Mouse (Mus musculus) fibroblast of lung, adult 2 months (primary cell): ENCODE measurements at regions not wholly inside any gene's neighbourhood (a gene's known extent, or its start where the extent isn't known, plus 50 kb on each side); places are given as distances from the start of the nearest gene placed in this dataset.
"Not testable (repeated sequence)": the region's sequence is repeated elsewhere in the genome, so short reads cannot be mapped to it uniquely, and the experiment has no call there.

Source experiments
- DNase-seq: peaks from one replicate; pipeline ENCODE4 v3.0.0-alpha.2; 2011; ENCODE audit warnings: low read depth

DNA sequence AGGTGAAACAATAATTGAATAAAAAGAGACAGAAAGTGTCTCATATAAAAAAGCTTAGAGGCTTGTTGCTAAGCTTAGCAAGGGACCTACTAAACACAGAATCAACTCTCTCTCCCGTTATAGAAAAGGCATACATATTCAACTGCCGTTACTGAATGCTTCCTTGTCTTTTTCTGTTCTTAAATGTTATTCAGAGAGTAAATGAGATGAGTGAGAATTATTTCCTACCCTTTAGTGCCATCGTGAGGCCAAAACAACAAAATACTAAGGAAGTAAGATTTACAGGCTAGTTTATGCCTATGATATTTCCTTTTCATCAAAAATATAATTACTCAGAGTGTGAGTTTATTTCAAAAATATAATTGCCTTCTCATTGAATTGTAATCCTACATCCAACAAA, 686.6 kb upstream of the 1700008P02Rik start:
- peak; percentile 13 for DNase-seq

DNA sequence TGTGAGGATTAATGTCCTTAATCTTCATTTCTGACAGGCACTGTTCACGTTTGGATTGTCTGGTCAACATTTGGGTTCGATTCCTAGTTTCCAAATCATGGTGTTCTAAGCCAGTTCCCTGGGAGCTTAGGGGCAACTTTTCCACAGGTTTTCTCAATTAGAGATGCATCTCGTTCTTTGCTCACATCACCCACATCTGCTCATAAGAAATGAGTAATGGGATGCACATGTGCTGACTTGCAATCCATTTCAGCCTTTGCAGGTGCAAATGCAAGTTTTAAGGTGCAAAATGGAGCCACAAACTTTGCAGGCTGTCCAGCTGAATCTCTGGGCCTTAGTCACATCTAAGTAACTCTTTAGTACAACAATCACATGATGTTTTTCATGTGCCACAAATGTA, 678.3 kb upstream of the 1700008P02Rik start:
- DNase-seq = no peak

DNA sequence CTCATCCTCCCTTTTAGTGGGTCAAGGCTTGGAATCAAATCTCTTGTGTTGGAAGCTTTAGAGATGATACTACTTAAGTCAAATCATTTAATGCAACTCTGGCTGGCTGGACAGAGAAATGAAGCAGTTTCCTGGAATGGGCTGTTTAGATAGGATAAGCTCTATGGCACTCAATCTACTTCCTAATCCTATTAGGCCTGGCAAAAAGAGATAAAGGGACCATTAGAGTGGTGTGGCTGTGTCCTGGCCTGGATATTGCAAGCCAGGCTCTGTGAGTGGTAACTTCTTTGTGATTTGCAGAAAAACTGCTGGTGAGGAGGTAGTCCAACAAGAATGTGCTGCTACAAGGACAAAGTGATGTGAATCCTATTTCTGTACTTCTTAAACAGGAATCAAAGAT, 670.8 kb upstream of the 1700008P02Rik start:
- no peak for DNase-seq

DNA sequence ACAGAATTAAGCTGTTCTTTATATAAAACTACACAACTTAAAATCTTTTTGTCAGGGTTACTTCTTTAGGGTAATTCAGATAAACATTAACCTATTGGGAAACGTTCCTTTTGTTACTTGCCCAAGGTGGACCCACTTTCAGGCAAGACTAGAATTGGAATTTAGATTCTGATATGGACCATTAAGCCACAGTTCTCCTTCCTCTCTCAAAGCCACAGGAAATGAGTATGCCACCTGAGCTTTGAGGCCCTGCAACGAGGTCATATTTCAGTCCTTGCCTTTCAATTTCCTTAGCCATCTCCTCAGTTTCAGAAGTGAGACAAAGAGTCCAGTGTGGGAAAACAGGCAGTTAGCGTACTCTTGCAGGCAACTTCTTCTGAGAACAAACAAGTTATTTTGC, 637.3 kb upstream of the 1700008P02Rik start:
- DNase-seq = no peak

DNA sequence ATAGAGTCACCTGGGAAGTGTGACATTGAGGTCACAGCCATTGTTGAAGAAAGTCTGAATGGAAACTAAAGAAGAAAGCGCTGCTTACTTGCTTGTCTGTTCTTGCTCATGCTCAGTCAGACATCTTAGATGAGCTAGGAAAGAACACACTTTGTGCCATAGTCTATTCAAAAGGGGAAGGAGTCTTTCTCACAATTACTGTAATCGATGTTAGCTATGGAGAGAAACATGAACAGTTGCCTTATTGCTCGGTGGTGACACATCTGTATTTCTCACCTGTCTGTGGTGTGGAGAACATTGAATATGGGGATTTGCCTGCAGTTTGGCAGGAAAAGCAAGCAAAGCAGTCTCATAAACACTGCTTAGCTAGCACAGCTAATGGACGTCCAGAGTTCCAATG, 628.1 kb upstream of the 1700008P02Rik start:
- no peak for DNase-seq

DNA sequence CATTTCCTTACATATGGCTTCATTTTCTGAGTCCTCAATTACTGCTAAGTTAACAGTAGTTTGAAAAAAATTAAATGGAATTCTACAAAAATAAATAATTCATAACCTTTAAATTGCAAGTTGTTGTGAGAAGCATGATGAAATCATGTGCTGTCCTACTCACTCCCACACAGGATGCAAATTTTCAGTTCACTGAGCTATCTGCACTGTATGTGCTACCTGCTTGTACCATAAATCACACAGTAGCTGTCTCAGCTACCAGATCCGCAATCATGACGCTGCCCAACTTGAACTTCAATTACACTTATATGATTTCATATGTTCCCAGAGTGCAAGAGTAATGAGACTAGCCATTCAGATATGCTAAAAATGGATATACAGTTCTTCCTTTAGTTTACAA, 609.5 kb upstream of the 1700008P02Rik start:
- DNase-seq = no peak

DNA sequence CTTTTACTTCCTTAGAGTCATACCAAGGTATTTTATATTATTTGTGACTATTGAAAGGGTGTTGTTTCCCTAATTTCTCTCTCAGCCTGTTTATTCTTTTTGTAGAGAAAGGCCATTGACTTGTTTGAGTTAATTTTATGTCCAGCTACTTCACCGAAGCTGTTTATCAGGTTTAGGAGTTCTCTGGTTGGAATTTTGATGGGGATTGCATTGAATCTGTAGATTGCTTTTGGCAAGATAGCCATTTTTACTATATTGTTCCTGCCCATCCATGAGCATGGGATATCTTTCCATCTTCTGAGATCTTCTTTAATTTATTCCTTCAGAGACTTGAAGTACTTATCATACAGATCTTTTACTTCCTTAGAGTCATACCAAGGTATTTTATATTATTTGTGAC, 568.3 kb upstream of the 1700008P02Rik start:
- DNase-seq = not testable (repeated sequence)

DNA sequence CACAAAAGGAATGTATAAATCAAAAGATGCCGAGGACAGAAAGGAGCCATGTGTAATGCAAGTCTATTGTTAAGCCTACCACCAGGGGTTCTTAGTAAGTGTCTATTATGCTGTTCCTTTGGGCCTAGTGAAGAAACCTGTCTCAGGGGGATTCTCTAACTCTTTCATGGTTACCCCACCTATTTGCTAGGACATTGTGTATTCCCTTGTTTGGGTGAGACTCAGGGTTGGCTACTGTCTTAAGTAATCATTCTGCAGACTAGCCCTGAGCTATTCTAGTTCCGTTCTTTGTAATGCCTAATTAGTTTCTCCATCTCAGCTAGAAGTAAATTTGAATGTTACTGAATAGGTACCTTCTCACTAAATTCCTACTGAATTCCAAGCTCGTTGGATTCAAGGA, 546.4 kb upstream of the 1700008P02Rik start:
- no peak for DNase-seq

DNA sequence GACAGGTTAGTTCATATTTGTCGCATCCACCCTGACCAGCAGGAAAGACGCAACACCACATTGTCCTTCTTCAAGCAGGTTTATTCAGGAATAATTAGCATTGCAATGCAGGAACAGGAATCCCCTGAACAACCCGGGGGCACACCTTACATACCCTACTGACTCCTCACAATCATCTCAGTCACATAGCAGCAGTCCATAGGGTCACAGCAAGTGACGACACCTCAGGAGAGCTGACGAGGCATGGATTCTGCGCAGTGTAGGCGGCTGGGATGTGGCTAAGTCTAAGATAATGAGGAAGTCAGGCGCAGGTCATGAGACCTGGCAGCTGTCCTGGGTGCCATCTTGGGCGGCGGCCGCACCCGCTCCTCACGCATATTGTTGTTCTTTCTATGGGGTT, 518.8 kb upstream of the 1700008P02Rik start:
- no peak for DNase-seq

DNA sequence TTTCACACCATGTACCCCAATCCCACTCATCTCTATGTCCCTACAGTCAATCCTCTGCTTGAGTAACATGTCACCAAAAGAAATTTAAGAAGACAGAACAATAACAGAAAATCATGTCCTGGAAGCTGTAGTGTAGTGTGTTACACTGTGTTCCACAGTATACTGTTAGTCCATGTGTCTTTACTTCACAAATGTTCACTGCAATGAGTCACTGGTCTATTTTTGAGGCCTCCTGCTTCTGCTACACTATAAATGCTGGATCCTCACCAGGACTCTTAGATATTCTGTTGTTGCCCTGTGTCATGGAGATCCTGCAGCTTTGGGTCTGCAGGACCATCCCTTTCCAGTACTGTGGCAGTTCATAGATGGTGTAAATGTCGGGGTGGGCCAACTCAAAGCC, 514.5 kb upstream of the 1700008P02Rik start:
- no peak for DNase-seq
